Mouse (Mus musculus): ENCODE data around the gene Igf2. TPM values are rescaled to one million over a fixed set of nuclear protein-coding genes. Genes with fewer than 3 reads are reported as not detected.

Gene Igf2
- polyA plus RNA-seq, 1 experiment = not detected

DNA sequence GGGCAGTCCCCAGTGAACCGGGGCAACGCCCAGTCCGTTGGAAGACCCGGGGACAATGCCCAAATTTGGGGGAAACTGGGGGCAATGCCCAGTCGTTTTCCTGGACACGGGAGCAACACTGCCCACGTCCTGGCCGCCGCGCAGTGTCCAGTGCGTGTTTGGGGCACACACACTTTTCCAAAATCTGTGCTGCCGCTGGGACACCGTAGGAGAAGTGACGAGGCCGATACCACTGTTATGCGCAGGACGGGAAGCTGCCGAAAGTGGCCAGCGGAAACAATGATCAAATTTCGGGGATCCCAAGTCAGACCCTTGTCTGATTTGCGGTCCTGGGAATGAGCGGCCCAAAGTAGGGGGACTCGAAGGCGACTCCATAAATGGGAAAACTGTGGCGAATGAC is 5.6 kb downstream of the Igf2 start:
- WGBS = 4% methylated on average over 25 of the region's 25 CpGs
- peaks cover 25% of the 10 kb centered on the region for H3K4me1 ChIP-seq (ENCODE audit: control insufficient read depth, insufficient read depth, low read length)
- H3K27ac ChIP-seq (ENCODE audit: insufficient read depth, low read depth, low read length) = no peak overlapping the region
- no peak for TF ChIP-seq CTCF (IDR thresholded peaks at IDR 0.05; ENCODE audit: insufficient read depth, low read depth, low read length)
- no peak for TF ChIP-seq POLR2A (IDR thresholded peaks at IDR 0.05; ENCODE audit: insufficient read depth, low read depth, low read length)
- H3K4me3 ChIP-seq (ENCODE audit: insufficient read depth, low read depth, low read length) = no peak overlapping the region

DNA sequence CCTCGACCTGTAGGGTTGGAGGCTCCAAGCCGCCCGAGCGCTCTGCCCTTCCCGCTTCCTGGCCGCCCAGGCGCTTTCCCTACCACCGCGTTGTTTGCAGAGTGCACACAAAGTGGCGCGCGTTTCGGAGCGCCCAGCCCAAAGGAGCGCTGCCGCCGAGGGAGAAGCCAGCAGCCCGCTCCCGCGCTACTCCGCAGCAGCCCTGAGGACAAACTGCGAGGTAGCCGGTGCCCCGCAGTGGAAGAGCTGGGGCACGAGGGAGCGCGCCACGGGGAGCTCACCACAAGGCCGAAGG is 6.0 kb downstream of the Igf2 start:
- Histone ChIP-seq H3K4me1 (ENCODE audit: control insufficient read depth, insufficient read depth, low read length) (peaks cover 25% of the 10 kb centered on the region), H3K4me3 (ENCODE audit: insufficient read depth, low read depth, low read length) (no peak overlapping the region), H3K27ac (ENCODE audit: insufficient read depth, low read depth, low read length) (no peak overlapping the region)
- WGBS = 2% methylated on average over 29 of the region's 29 CpGs
- TF ChIP-seq CTCF (IDR thresholded peaks at IDR 0.05; ENCODE audit: insufficient read depth, low read depth, low read length) = no peak

DNA sequence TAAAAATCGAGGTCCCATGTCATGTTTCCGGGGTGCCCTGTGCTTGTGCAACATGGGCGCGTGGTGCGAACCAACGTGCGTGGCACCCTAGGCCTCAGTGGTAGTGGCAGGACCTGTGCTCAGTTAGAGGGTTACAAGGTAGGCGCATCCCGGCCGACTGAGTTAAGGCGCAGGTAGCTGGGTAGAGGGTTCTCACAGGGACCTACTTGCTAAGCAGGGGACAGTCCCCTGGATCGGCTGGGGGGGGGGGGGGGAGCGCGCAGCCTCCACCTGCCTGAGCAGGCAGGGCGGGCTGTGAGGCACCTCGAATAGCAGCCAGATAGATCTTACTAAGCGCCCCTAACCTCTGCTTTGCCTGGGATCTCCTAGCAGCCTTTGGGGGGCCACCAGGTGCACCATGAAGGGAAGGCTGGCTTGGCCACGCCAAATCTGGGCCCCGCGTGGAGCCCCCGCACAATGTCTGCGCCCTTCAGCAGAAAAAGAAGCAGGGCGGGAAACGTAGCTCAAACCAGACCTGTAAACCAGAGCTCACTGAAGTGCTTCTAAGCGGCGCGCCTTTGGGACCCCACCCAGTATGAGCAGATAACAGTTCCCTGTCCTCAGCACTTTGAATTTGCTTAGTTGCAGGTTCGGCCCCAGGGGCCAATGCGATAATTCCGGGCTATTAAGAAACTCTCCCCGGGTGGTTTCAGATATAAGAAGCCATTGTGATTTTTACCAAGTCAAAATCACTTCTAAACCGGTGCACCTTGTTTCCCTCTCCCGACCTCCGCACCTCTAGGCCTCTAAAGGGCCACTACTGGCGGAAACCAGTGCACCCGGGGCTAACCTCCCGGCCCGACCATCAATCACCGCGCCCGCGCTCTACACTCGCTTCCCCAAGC is 6.6 kb downstream of the Igf2 start:
- no peak for TF ChIP-seq POLR2A (IDR thresholded peaks at IDR 0.05; ENCODE audit: insufficient read depth, low read depth, low read length)
- TF ChIP-seq CTCF (IDR thresholded peaks at IDR 0.05; ENCODE audit: insufficient read depth, low read depth, low read length) = no peak
- Histone ChIP-seq H3K27ac (ENCODE audit: insufficient read depth, low read depth, low read length) (no peak overlapping the region), H3K4me1 (ENCODE audit: control insufficient read depth, insufficient read depth, low read length) (peaks cover 25% of the 10 kb centered on the region), H3K4me3 (ENCODE audit: insufficient read depth, low read depth, low read length) (no peak overlapping the region)
- 3% methylated on average over 43 of the region's 43 CpGs for WGBS

DNA sequence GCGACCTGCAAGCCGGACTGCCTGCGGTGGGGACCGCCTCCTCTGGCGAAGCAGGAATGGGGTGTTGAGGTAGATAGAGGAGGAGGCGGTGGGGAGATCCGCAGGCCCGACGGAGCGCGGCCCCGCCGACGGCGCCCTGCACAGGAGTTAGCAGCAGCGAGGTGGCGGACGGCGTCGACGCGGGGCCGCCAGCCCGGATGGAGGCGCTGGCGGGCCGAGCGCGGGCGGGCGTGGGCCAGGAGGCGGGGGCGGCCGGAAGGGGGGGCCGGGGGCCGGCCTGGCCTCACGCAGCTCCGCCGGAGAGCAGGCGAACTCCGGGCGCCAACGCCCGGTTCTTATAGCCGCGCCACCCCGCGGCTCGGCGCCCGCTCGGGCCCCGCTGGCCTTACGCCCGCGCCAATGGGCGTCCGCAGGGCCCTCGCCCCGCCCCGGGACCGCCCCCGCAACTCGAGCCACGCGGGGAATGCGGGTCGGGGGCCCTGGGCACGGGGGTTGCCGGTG is 7.4 kb downstream of the Igf2 start:
- peaks cover 25% of the 10 kb centered on the region for H3K4me1 ChIP-seq (ENCODE audit: control insufficient read depth, insufficient read depth, low read length)
- H3K27ac ChIP-seq (ENCODE audit: insufficient read depth, low read depth, low read length) = no peak overlapping the region
- no peak overlapping the region for H3K4me3 ChIP-seq (ENCODE audit: insufficient read depth, low read depth, low read length)
- no peak for TF ChIP-seq CTCF (IDR thresholded peaks at IDR 0.05; ENCODE audit: insufficient read depth, low read depth, low read length)
- no peak for TF ChIP-seq POLR2A (IDR thresholded peaks at IDR 0.05; ENCODE audit: insufficient read depth, low read depth, low read length)
- 2% methylated on average over 59 of the region's 70 CpGs for WGBS

DNA sequence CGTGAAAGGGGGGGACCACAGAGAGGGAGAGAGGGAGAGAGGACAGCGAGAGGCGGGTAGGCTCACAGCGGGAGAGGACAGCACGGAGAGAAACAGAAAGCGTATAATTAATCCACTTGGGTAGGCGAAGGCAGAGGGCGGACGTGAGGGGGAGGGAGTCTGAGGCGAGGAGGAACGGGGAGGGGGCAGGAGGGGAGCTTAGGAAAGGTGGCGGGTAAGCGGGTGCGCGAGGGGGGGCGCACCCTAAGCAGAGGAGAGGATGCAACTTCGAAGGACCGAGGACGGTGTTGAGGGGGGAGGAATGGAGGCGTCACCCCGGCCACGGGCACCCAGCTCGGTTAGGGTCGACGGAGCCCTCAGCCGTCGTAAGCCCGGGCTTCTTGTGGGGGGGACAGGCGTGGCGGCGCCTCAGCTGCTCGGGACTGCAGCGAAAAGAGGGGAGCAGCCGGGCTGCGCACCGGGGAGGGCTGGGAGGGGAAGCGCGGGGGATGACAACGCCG is 7.9 kb downstream of the Igf2 start:
- WGBS = under 1% methylated on average over 37 of the region's 40 CpGs
- H3K4me3 ChIP-seq (ENCODE audit: insufficient read depth, low read depth, low read length) = peak overlapping the region; percentile 31
- no peak for TF ChIP-seq CTCF (IDR thresholded peaks at IDR 0.05; ENCODE audit: insufficient read depth, low read depth, low read length)
- TF ChIP-seq POLR2A (IDR thresholded peaks at IDR 0.05; ENCODE audit: insufficient read depth, low read depth, low read length) = no peak
- H3K27ac ChIP-seq (ENCODE audit: insufficient read depth, low read depth, low read length) = no peak overlapping the region
- H3K4me1 ChIP-seq (ENCODE audit: control insufficient read depth, insufficient read depth, low read length) = peaks cover 20% of the 10 kb centered on the region

DNA sequence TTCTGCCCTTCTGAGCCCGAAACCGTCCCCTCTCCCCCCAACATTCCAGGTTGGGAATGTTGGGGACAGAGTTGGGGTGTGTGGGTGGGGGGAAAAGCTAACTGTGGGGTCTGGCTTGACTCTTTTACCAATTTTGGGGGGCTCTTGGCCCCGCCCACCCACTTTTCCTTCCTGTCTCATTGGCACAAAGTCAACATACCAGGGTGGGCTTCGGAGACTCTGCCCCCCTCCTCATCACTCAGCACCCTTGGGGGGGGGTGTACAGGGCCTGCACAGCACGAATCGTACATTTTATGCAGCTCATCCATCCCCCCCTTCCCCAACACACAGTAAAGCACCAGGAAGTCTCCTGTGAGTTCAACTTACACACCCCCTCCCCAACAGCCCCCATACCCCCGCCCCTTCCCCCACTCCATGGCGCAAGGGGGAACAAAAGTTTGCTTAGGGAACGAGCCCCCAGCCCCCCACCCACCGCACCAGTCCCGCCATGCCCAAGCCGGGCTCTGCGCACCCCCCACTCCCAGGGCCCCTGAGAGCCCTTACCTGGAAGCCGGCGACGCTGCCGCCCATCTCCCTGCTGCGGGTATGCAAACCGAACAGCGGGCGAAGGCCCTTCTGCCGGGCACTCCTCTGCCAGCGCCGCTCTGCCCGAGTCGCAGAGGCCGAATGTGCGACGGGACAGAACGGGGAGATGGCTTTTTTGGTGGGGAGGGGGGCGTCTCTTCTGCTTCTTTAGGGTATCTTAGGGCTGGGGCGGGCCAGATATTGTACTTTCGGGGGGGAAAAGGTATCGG is 8.6 kb downstream of the Igf2 start:
- peaks cover 19% of the 10 kb centered on the region for H3K4me1 ChIP-seq (ENCODE audit: control insufficient read depth, insufficient read depth, low read length)
- 4% methylated on average over 34 of the region's 34 CpGs for WGBS
- TF ChIP-seq POLR2A (IDR thresholded peaks at IDR 0.05; ENCODE audit: insufficient read depth, low read depth, low read length) (no peak), CTCF (IDR thresholded peaks at IDR 0.05; ENCODE audit: insufficient read depth, low read depth, low read length) (no peak)
- no peak overlapping the region; the same call in 1 of the 2 replicates for H3K4me3 ChIP-seq (ENCODE audit: insufficient read depth, low read depth, low read length)
- no peak overlapping the region for H3K27ac ChIP-seq (ENCODE audit: insufficient read depth, low read depth, low read length)

DNA sequence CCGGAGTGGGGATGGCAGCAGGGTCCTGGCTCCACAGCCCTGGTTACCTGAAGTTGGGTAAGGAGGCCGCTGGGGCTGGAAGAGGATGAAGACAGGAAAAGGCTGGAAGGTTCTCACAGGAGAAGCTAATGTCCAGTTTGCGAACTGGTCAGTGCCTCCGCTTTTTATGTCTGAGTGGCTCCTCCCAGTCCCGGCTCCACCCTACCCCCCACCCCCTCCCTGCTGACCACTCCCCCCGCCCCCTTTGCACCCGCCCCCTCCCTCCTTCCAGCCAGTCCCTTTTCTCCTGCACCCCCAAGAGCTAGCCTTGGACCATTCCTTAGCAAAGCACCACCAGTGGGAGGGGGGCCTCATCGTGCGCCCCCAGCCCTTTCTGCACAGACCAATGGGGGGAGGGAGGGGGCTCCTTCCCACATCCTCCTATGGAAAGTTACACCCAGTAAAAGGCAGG is 9.2 kb downstream of the Igf2 start:
- Histone ChIP-seq H3K27ac (ENCODE audit: insufficient read depth, low read depth, low read length) (no peak overlapping the region), H3K4me1 (ENCODE audit: control insufficient read depth, insufficient read depth, low read length) (peaks cover 19% of the 10 kb centered on the region), H3K4me3 (ENCODE audit: insufficient read depth, low read depth, low read length) (no peak overlapping the region)
- WGBS = 31% methylated on average over 7 of the region's 9 CpGs
- no peak for TF ChIP-seq POLR2A (IDR thresholded peaks at IDR 0.05; ENCODE audit: insufficient read depth, low read depth, low read length)
- TF ChIP-seq CTCF (IDR thresholded peaks at IDR 0.05; ENCODE audit: insufficient read depth, low read depth, low read length) = no peak

DNA sequence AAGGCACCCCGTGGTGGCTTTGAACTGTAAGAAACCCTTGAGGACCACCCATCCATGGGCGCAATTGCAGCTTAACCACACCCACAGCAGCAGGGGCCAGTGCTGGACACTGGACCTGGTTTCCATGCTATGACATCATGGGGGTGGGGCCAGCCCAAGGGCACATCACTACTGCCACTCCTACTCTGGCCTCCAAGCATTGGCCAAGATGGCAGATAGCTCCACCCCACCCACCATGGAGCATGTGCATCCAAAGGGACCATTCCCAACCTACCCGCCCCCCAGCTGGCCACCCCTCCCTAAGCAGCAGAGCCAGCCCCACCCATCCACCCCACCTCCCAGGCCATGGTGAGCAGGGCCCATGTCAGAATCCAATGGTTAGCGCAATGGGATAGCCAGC is 10.6 kb downstream of the Igf2 start:
- WGBS = 50% methylated on average over 4 of the region's 4 CpGs
- H3K4me1 ChIP-seq (ENCODE audit: control insufficient read depth, insufficient read depth, low read length) = peaks cover 19% of the 10 kb centered on the region
- no peak overlapping the region for H3K4me3 ChIP-seq (ENCODE audit: insufficient read depth, low read depth, low read length)
- H3K27ac ChIP-seq (ENCODE audit: insufficient read depth, low read depth, low read length) = no peak overlapping the region
- TF ChIP-seq CTCF (IDR thresholded peaks at IDR 0.05; ENCODE audit: insufficient read depth, low read depth, low read length) (no peak), POLR2A (IDR thresholded peaks at IDR 0.05; ENCODE audit: insufficient read depth, low read depth, low read length) (no peak)

DNA sequence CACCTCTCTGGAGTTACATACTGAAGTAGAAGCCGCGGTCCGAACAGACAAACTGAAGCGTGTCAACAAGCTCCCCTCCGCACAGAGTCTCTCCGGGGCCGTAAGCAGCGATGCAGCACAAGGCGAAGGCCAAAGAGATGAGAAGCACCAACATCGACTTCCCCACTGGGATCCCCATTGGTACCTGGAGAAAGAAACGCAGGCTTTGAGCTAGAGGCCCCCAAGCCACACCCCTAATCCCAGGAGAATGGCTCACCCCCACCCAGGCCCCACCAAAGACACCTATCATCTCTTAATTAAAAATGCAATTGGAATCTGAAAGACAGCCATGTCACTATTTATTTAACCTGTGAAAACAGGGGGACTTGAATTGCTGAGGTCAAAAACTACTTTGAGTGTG is 11.0 kb downstream of the Igf2 start:
- no peak overlapping the region for H3K27ac ChIP-seq (ENCODE audit: insufficient read depth, low read depth, low read length)
- TF ChIP-seq CTCF (IDR thresholded peaks at IDR 0.05; ENCODE audit: insufficient read depth, low read depth, low read length) = no peak
- TF ChIP-seq POLR2A (IDR thresholded peaks at IDR 0.05; ENCODE audit: insufficient read depth, low read depth, low read length) = no peak
- no peak overlapping the region for H3K4me3 ChIP-seq (ENCODE audit: insufficient read depth, low read depth, low read length)
- peaks cover 16% of the 10 kb centered on the region for H3K4me1 ChIP-seq (ENCODE audit: control insufficient read depth, insufficient read depth, low read length)
- WGBS = 26% methylated on average over 11 of the region's 11 CpGs

Data from olfactory bulb, adult 2 months (tissue).